Mouse (Mus musculus): Measurements from ENCODE around the gene Dok1. TPM values are rescaled to one million over a fixed set of nuclear protein-coding genes. Genes with fewer than 3 reads are reported as not detected.
A peak's percentile ranks its signal among the peaks of the same experiment; 100 is the strongest.

The Dok1 gene
- polyA plus RNA-seq, 1 experiment from 2014 or later: 9.9 TPM

DNA sequence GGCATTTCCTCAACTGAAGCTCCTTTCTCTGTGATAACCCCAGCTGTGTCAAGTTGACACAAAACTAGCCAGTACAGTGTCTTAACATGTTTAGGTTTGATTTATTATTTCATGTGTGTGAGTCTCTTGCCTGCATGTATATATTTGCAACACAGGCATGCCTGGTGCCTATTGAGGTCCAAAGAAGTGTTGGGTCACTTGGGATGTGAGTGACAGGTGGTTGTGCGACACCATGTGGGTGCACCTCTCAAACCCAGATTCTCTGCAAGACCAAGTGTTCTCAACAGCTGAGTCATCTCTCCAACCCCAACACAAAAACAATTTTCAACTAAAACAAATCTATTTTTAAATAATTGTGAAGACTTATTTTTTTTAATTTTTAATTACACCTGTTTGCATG lies 30.2 kb downstream of the Dok1 start:
- no peak for ATAC-seq (ENCODE audit: insufficient number of reproducible peaks, insufficient read depth, low FRiP score, low TSS enrichment, low read depth)
- no peak overlapping the region for H3K9ac ChIP-seq (replicated peaks)
- no peaks in the 10 kb centered on the region for H3K4me1 ChIP-seq (replicated peaks)
- no peaks in the 10 kb centered on the region for H3K27me3 ChIP-seq
- no peaks in the 10 kb centered on the region for H3K36me3 ChIP-seq
- WGBS: 100% methylated on average over 1 of the region's 1 CpGs
- no peaks in the 10 kb centered on the region for H3K9me3 ChIP-seq
- H3K27ac ChIP-seq: no peak overlapping the region
- H3K4me3 ChIP-seq (replicated peaks): no peak overlapping the region
- H3K4me2 ChIP-seq: no peak overlapping the region

GRCm38 (mm10) chr6:82999986-83000385 lies 33.3 kb downstream of the Dok1 start:
- Histone ChIP-seq H3K4me2 (no peak overlapping the region), H3K4me3 (replicated peaks) (no peak overlapping the region), H3K4me1 (replicated peaks) (peaks cover 5% of the 10 kb centered on the region), H3K36me3 (no peaks in the 10 kb centered on the region), H3K27ac (peak overlapping the region; percentile 72), H3K9ac (replicated peaks) (no peak overlapping the region), H3K27me3 (no peaks in the 10 kb centered on the region), H3K9me3 (no peaks in the 10 kb centered on the region)
- no peak for ATAC-seq (ENCODE audit: insufficient number of reproducible peaks, insufficient read depth, low FRiP score, low TSS enrichment, low read depth)
- 70% methylated on average over 8 of the region's 8 CpGs for WGBS

DNA sequence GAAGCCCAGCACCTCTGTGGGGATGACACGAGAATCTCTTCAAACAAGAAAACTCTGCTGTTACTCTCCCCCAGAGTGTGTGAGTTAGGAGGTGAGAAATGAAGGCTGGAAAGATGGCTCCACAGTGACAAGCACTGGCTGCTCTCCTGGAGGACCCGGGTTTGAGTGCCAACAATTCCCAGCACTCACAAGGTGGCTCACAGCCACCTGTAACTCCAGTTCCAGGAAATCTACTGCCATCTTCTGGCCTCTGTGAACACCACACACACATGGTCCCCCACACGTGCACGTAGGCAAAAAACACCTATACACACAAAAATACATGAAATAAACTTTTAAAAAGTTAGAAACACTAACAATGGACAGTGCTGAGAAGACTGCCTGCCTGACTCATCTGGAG lies 34.9 kb downstream of the Dok1 start:
- no peaks in the 10 kb centered on the region for H3K9me3 ChIP-seq
- no peak for ATAC-seq (ENCODE audit: insufficient number of reproducible peaks, insufficient read depth, low FRiP score, low TSS enrichment, low read depth)
- H3K9ac ChIP-seq (replicated peaks): no peak overlapping the region
- H3K4me3 ChIP-seq (replicated peaks): no peak overlapping the region
- H3K27me3 ChIP-seq: no peaks in the 10 kb centered on the region
- no peaks in the 10 kb centered on the region for H3K36me3 ChIP-seq
- H3K4me1 ChIP-seq (replicated peaks): peaks cover 5% of the 10 kb centered on the region
- H3K4me2 ChIP-seq: no peak overlapping the region
- WGBS: 69% methylated on average over 4 of the region's 4 CpGs
- H3K27ac ChIP-seq: no peak overlapping the region

GRCm38 (mm10) chr6:82997511-82998102 lies 35.7 kb downstream of the Dok1 start:
- Histone ChIP-seq H3K4me1 (replicated peaks) (peaks cover 5% of the 10 kb centered on the region), H3K36me3 (no peaks in the 10 kb centered on the region), H3K4me3 (replicated peaks) (no peak overlapping the region), H3K27me3 (no peaks in the 10 kb centered on the region), H3K4me2 (no peak overlapping the region), H3K9me3 (no peaks in the 10 kb centered on the region), H3K27ac (0 out of 2 replicates have a peak overlapping the region, but pooled peaks have one; percentile 2), H3K9ac (replicated peaks) (no peak overlapping the region)
- no peak for ATAC-seq (ENCODE audit: insufficient number of reproducible peaks, insufficient read depth, low FRiP score, low TSS enrichment, low read depth)
- 30% methylated on average over 7 of the region's 7 CpGs for WGBS

DNA sequence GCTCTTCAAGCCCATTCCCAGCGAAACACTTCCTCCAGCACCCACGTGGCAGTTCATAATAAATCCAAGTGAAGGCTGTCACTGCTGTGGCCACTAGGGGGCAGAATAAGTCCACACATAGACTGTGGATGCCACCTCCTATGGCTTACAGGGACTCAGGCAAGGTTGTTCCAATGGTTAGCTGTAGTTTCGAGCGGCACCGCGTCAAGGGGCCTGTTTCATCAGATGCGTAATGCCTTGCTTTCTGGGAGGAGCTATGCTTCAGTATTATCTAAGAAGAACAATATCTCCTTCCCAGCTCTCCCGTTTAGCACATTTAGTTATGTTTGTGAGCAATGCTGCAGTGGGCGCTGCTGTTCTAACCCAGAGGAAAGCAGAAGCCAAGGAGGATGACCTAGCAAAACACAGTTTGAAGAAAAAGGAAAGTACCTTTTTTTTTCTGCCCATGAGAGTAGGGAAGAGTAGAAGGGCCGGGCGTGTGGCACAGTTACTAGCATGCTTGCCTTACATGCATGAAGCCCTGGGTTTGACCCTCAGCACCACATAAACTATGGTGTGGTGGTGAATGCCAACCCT lies 36.4 kb downstream of the Dok1 start:
- ATAC-seq (ENCODE audit: insufficient number of reproducible peaks, insufficient read depth, low FRiP score, low TSS enrichment, low read depth): peak; percentile 85
- Histone ChIP-seq H3K4me3 (replicated peaks) (0 out of 2 replicates have a peak overlapping the region, but pooled peaks have one; percentile 3), H3K4me2 (peak overlapping the region; percentile 44), H3K9me3 (no peaks in the 10 kb centered on the region), H3K27me3 (no peaks in the 10 kb centered on the region), H3K9ac (replicated peaks) (no peak overlapping the region), H3K27ac (0 out of 2 replicates have a peak overlapping the region, but pooled peaks have one; percentile 2), H3K4me1 (replicated peaks) (peaks cover 5% of the 10 kb centered on the region), H3K36me3 (no peaks in the 10 kb centered on the region)
- WGBS: 16% methylated on average over 11 of the region's 11 CpGs

DNA sequence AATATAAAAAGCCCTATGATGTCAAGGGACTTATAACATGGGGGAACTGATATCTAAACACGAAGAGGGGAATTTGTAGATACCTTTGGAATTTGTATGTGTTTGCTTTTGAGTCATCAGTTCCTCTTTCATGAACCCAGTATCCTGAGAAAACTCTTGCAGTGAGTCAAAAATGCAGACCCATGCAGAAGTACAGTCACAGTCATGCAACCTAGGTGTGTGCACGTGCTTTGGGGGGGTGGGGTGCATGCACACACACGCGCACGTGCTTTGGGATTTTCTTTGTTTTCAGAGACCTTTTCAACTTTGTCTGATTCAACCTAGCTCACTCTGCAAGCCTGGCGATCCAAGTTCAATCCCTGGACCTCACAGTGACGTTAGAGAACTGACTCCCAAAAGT lies 38.9 kb downstream of the Dok1 start:
- peaks cover 5% of the 10 kb centered on the region for H3K4me1 ChIP-seq (replicated peaks)
- no peak for ATAC-seq (ENCODE audit: insufficient number of reproducible peaks, insufficient read depth, low FRiP score, low TSS enrichment, low read depth)
- H3K4me2 ChIP-seq: no peak overlapping the region
- 70% methylated on average over 7 of the region's 7 CpGs for WGBS
- H3K27ac ChIP-seq: no peak overlapping the region
- no peaks in the 10 kb centered on the region for H3K9me3 ChIP-seq
- H3K4me3 ChIP-seq (replicated peaks): no peak overlapping the region
- H3K9ac ChIP-seq (replicated peaks): no peak overlapping the region
- H3K27me3 ChIP-seq: no peaks in the 10 kb centered on the region
- no peaks in the 10 kb centered on the region for H3K36me3 ChIP-seq

DNA sequence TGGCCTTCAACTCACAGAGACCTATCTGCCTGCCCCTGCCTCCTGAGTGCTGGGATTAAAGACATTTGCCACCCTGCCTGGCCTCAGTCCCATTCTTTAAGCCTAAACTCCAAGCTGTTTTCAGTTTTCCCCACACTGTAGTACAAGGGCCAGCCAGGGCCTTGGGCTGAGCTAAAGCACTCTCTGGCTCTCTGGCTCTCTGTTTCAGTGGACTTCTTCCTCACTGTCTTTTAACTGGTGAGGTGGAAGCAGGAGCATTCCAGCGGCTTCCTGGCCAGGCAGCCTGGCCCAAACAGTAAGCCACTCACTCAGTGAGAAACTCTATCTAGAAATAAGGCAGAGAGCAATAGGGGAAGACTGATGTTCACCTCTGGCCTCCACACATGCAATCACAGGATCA lies 39.6 kb downstream of the Dok1 start:
- no peak overlapping the region for H3K9ac ChIP-seq (replicated peaks)
- H3K27me3 ChIP-seq: no peaks in the 10 kb centered on the region
- WGBS: 35% methylated on average over 1 of the region's 1 CpGs

GRCm38 (mm10) chr6:82987411-82987971 lies 45.8 kb downstream of the Dok1 start:
- Histone ChIP-seq H3K27me3 (no peaks in the 10 kb centered on the region), H3K36me3 (no peaks in the 10 kb centered on the region), H3K9ac (replicated peaks) (no peak overlapping the region), H3K4me2 (peak overlapping the region; percentile 33), H3K4me3 (replicated peaks) (no peak overlapping the region), H3K27ac (peak overlapping the region; percentile 70), H3K9me3 (no peaks in the 10 kb centered on the region), H3K4me1 (replicated peaks) (peaks cover 13% of the 10 kb centered on the region; the same call in 1 of the 2 replicates)
- peak; percentile 92 for ATAC-seq (ENCODE audit: insufficient number of reproducible peaks, insufficient read depth, low FRiP score, low TSS enrichment, low read depth)
- 11% methylated on average over 9 of the region's 9 CpGs for WGBS

More for the DNA sequence above, 39.6 kb downstream of the Dok1 start:
- Histone ChIP-seq H3K27ac (no peak overlapping the region), H3K4me3 (replicated peaks) (no peak overlapping the region), H3K4me1 (replicated peaks) (peaks cover 5% of the 10 kb centered on the region), H3K9me3 (no peaks in the 10 kb centered on the region), H3K36me3 (no peaks in the 10 kb centered on the region), H3K4me2 (no peak overlapping the region)
- no peak for ATAC-seq (ENCODE audit: insufficient number of reproducible peaks, insufficient read depth, low FRiP score, low TSS enrichment, low read depth)

Small RNA genes within 50 kb of the gene (microRNA-seq; reads per million reads assigned to microRNA genes)
- gene Mir7040: not detected

Other genes with a start within 250 kb of the Dok1 start
- gene Sema4f, start 93.7 kb downstream of the Dok1 start, polyA plus RNA-seq (2016; fragmentation: Nextera tagmentation; extraction: Ambion mirVana): 3.8 and 4.2 TPM in 2 replicates
- 0.20 and 0.32 TPM in 2 replicates for gene M1ap, start 86.6 kb downstream of the Dok1 start, polyA plus RNA-seq (2016; fragmentation: Nextera tagmentation; extraction: Ambion mirVana)
- gene Loxl3, start 702 bp upstream of the Dok1 start, polyA plus RNA-seq (2016; fragmentation: Nextera tagmentation; extraction: Ambion mirVana): 15.7 and 19.4 TPM in 2 replicates
- gene Aup1, start 21.1 kb upstream of the Dok1 start, polyA plus RNA-seq (2016; fragmentation: Nextera tagmentation; extraction: Ambion mirVana): 158 and 159 TPM in 2 replicates
- 68.7 and 75.5 TPM in 2 replicates for gene Htra2, start 21.8 kb upstream of the Dok1 start, polyA plus RNA-seq (2016; fragmentation: Nextera tagmentation; extraction: Ambion mirVana)
- gene Dqx1, start 24.4 kb upstream of the Dok1 start, polyA plus RNA-seq (2016; fragmentation: Nextera tagmentation; extraction: Ambion mirVana): 0.68 and 1.1 TPM in 2 replicates
- 0.27 and 1.0 TPM in 2 replicates for gene Tlx2, start 36.8 kb upstream of the Dok1 start, polyA plus RNA-seq (2016; fragmentation: Nextera tagmentation; extraction: Ambion mirVana)
- 39.0 and 39.7 TPM in 2 replicates for gene Pcgf1, start 44.4 kb upstream of the Dok1 start, polyA plus RNA-seq (2016; fragmentation: Nextera tagmentation; extraction: Ambion mirVana)
- gene Lbx2, start 52.9 kb upstream of the Dok1 start, polyA plus RNA-seq (2016; fragmentation: Nextera tagmentation; extraction: Ambion mirVana): 0.63 and 6.7 TPM in 2 replicates
- gene Ccdc142, start 68.1 kb upstream of the Dok1 start, polyA plus RNA-seq (2016; fragmentation: Nextera tagmentation; extraction: Ambion mirVana): 3.6 and 3.8 TPM in 2 replicates
- gene Gm42688, start 68.1 kb upstream of the Dok1 start, polyA plus RNA-seq (2016; fragmentation: Nextera tagmentation; extraction: Ambion mirVana): 3.9 and 4.2 TPM in 2 replicates
- gene Mrpl53, start 75.6 kb upstream of the Dok1 start, polyA plus RNA-seq (2016; fragmentation: Nextera tagmentation; extraction: Ambion mirVana): 134 and 140 TPM in 2 replicates
- gene Mogs, start 82.0 kb upstream of the Dok1 start, polyA plus RNA-seq (2016; fragmentation: Nextera tagmentation; extraction: Ambion mirVana): 55.3 and 58.2 TPM in 2 replicates
- 191 and 219 TPM in 2 replicates for gene Wbp1, start 88.1 kb upstream of the Dok1 start, polyA plus RNA-seq (2016; fragmentation: Nextera tagmentation; extraction: Ambion mirVana)
- 17.6 and 19.2 TPM in 2 replicates for gene Ino80b, start 92.0 kb upstream of the Dok1 start, polyA plus RNA-seq (2016; fragmentation: Nextera tagmentation; extraction: Ambion mirVana)
- 62.0 and 62.6 TPM in 2 replicates for gene Rtkn, start 102.0 kb upstream of the Dok1 start, polyA plus RNA-seq (2016; fragmentation: Nextera tagmentation; extraction: Ambion mirVana)
- gene Wdr54, start 122.9 kb upstream of the Dok1 start, polyA plus RNA-seq (2016; fragmentation: Nextera tagmentation; extraction: Ambion mirVana): 10.2 and 10.4 TPM in 2 replicates
- 1.8 and 3.0 TPM in 2 replicates for gene 1700003E16Rik, start 122.9 kb upstream of the Dok1 start, polyA plus RNA-seq (2016; fragmentation: Nextera tagmentation; extraction: Ambion mirVana)
- gene Dctn1, start 132.4 kb upstream of the Dok1 start, polyA plus RNA-seq (2016; fragmentation: Nextera tagmentation; extraction: Ambion mirVana): 102 and 104 TPM in 2 replicates
- 0.49 and 0.68 TPM in 2 replicates for gene Slc4a5, start 186.4 kb upstream of the Dok1 start, polyA plus RNA-seq (2016; fragmentation: Nextera tagmentation; extraction: Ambion mirVana)